Mouse (Mus musculus): ENCODE data around the gene Txlna. TPM values are rescaled to one million over a fixed set of nuclear protein-coding genes. Genes with fewer than 3 reads are reported as not detected.
A peak's percentile ranks its signal among the peaks of the same experiment; 100 is the strongest.

The Txlna gene
- polyA plus RNA-seq, 1 experiment from 2014 or later, result 58.1 TPM

DNA sequence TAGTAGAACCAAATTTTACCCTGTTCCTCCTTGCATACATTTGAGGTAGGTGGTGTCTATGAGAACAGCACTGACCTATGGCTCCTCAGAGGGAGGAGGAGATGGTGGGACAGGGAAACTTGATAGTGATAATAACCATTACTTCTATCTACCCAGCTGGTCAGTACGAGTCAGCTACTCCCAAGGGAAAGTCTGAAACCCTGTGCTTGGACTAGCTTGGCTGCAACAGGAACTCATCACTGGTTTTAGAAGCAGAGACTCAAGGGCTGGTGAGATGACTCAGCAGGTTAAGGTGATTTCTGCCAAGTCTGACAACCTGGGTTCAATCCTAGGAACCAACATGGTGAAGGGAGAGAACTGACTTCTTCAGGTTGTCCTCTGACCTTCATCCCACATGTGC is 7.8 kb upstream of the Txlna start:
- no peaks in the 10 kb centered on the region for H3K4me1 ChIP-seq (replicated peaks)
- no peak overlapping the region for H3K4me2 ChIP-seq
- H3K27me3 ChIP-seq, result no peaks in the 10 kb centered on the region
- no peak overlapping the region for H3K9ac ChIP-seq
- 83% methylated on average over 1 of the region's 1 CpGs for WGBS
- peaks cover 91% of the 10 kb centered on the region for H3K36me3 ChIP-seq
- no peak overlapping the region for H3K27ac ChIP-seq
- ATAC-seq (ENCODE audit: low FRiP score), result no peak
- no peak overlapping the region for H3K4me3 ChIP-seq
- no peaks in the 10 kb centered on the region for H3K9me3 ChIP-seq

- H3K27me3 ChIP-seq, result no peaks in the 10 kb centered on the region
- H3K9me3 ChIP-seq, result no peaks in the 10 kb centered on the region
- H3K27ac ChIP-seq, result no peak overlapping the region
- peaks cover 4% of the 10 kb centered on the region for H3K4me1 ChIP-seq (replicated peaks)
- 92% methylated on average over 6 of the region's 6 CpGs for WGBS
- no peak overlapping the region for H3K4me3 ChIP-seq
- no peak overlapping the region for H3K4me2 ChIP-seq
- no peak overlapping the region for H3K9ac ChIP-seq
- no peak for ATAC-seq (ENCODE audit: low FRiP score)
- peaks cover 60% of the 10 kb centered on the region for H3K36me3 ChIP-seq
Observed at GRCm38 (mm10) chr4:129645204-129645603, 4.3 kb upstream of the Txlna start.

DNA sequence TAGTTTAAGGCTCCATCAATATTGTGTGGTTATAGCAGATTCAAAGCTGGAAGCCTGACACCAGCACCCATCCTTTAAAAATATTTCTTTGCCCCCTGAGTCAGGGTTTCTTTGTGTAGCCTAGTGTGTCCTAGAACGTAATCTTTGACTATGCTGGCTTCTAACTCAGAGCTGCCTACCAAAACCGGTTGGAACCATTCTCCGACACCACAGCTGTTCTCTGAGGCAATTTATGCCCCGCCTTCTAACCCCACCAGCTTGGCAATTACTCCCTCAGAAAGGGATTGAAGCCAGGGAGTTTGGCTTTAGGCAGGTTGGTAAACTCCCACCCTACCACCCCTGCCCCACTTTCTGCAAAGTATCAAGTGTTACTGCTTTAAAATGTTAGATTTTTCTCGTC is 891 bp upstream of the Txlna start:
- 59% methylated on average over 5 of the region's 5 CpGs for WGBS
- Histone ChIP-seq H3K4me1 (replicated peaks) (peaks cover 32% of the 10 kb centered on the region), H3K9me3 (no peaks in the 10 kb centered on the region), H3K27me3 (no peaks in the 10 kb centered on the region), H3K36me3 (peaks cover 51% of the 10 kb centered on the region), H3K4me2 (peak overlapping the region; percentile 95; the same call in 1 of the 2 replicates), H3K4me3 (no peak overlapping the region), H3K27ac (0 out of 2 replicates have a peak overlapping the region, but pooled peaks have one; percentile 8), H3K9ac (no peak overlapping the region)
- no peak for ATAC-seq (ENCODE audit: low FRiP score)

DNA sequence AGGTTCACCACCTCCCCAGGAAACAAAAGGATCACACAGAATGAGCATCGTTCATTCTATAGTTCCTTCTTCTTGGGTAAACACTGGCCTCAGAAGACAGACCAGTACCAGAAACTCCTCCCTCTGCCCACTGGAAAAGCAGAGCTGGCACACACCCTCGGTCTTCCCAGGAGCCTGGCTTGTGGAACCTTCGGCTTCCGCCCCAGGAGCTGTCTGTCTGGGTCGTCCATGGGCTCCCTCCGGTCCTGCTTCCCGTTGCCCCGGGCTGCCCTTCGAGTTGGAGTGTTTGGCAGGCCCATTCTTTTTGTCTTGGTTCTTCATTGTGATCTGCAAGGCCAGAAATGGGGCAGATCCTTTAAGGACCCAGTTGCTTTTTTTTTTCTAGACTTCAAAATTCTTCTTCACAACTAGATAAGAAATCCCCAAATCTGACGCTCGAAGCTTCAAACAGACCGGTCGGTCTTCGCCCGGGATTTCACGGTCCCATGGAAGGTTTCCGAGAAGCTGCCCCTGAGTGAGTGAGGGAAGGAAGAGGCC is 696 bp downstream of the Txlna start:
- Histone ChIP-seq H3K9ac (peak overlapping the region; percentile 90), H3K9me3 (no peaks in the 10 kb centered on the region), H3K36me3 (peaks cover 51% of the 10 kb centered on the region), H3K4me3 (peak overlapping the region; percentile 71), H3K4me1 (replicated peaks) (peaks cover 32% of the 10 kb centered on the region), H3K4me2 (peak overlapping the region; percentile 95), H3K27ac (peak overlapping the region; percentile 94), H3K27me3 (no peaks in the 10 kb centered on the region)
- ATAC-seq (ENCODE audit: low FRiP score), result no peak
- 4% methylated on average over 17 of the region's 17 CpGs for WGBS

DNA sequence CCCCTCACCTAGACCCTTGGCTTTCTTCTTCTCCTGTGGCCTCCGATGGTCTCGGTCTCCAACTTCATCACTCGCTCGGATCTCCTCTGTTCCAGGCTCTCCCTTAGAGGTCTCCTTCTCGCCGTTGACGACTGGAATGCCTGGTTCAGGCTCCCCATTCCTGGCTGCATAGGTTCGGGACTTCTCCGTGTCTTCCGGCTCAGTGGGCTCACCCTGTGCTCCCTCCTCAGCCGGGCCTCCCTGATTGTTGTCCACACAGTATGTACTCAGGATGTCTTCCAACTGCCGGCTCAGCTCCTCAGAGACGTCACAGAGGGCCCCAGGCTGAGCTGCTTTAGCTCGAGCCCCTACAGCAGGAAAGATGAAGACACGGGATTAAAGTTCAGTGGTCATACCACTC is 1.6 kb downstream of the Txlna start:
- no peak for ATAC-seq (ENCODE audit: low FRiP score)
- Histone ChIP-seq H3K4me3 (peak overlapping the region; percentile 71), H3K9me3 (no peaks in the 10 kb centered on the region), H3K4me1 (replicated peaks) (peaks cover 32% of the 10 kb centered on the region), H3K9ac (peak overlapping the region; percentile 90), H3K27ac (no peak overlapping the region), H3K27me3 (no peaks in the 10 kb centered on the region), H3K4me2 (peak overlapping the region; percentile 95), H3K36me3 (peaks cover 51% of the 10 kb centered on the region)
- 89% methylated on average over 15 of the region's 15 CpGs for WGBS

- peaks cover 23% of the 10 kb centered on the region for H3K4me1 ChIP-seq (replicated peaks)
- H3K36me3 ChIP-seq, result peaks cover 97% of the 10 kb centered on the region
- H3K4me2 ChIP-seq, result no peak overlapping the region
- no peak overlapping the region for H3K27ac ChIP-seq
- no peaks in the 10 kb centered on the region for H3K9me3 ChIP-seq
- 96% methylated on average over 6 of the region's 6 CpGs for WGBS
- H3K4me3 ChIP-seq, result no peak overlapping the region
- H3K9ac ChIP-seq, result no peak overlapping the region
- no peaks in the 10 kb centered on the region for H3K27me3 ChIP-seq
- ATAC-seq (ENCODE audit: low FRiP score), result no peak
Observed at GRCm38 (mm10) chr4:129633852-129634251, 7.0 kb downstream of the Txlna start.

DNA sequence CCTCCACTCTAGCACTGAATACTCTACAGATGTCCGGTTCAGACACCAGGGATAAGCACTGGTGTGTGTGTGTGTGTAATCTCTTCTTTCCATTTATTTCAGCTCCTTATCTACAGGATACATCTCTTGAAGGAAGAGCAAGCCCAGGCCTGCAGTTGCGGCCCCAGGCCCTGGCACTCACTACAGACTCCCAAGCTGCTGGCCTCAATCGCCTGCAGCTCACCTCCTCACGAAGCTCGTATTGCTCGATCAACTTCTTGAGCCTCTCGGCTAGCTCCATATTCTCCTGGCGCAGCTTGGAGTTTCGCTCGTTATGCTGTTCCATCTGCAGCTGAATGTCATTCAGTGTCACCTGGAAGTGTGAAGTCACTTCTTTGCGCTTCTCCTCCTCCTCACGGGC is 9.0 kb downstream of the Txlna start:
- Histone ChIP-seq H3K4me2 (no peak overlapping the region), H3K9me3 (no peaks in the 10 kb centered on the region), H3K4me3 (no peak overlapping the region), H3K36me3 (peaks cover 99% of the 10 kb centered on the region), H3K9ac (no peak overlapping the region), H3K27ac (no peak overlapping the region), H3K27me3 (no peaks in the 10 kb centered on the region), H3K4me1 (replicated peaks) (peaks cover 7% of the 10 kb centered on the region)
- ATAC-seq (ENCODE audit: low FRiP score), result no peak
- 94% methylated on average over 12 of the region's 12 CpGs for WGBS

DNA sequence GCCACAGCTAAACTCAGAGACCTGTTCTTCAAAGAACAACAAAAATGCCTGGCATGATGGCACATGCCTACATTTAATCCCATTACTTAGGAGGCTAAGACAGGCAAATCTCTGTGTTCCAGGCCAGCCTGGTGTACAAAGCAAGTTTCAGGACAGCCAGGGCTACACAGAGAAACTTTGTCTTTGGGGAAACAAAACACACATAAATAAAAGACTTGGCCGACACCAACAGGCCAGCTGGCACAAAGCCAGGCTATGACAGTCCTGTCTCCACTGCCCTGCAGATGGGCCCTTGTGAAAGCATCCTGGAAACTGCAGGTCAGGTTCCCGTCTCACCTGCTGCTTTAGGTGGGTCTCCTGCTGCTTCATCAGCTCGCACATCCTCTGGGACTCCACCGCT is 9.9 kb downstream of the Txlna start:
- peaks cover 6% of the 10 kb centered on the region for H3K4me1 ChIP-seq (replicated peaks)
- no peak overlapping the region for H3K4me3 ChIP-seq
- WGBS, result 76% methylated on average over 4 of the region's 4 CpGs
- H3K4me2 ChIP-seq, result no peak overlapping the region
- H3K27ac ChIP-seq, result no peak overlapping the region; the same call in 1 of the 2 replicates
- H3K27me3 ChIP-seq, result no peaks in the 10 kb centered on the region
- peaks cover 95% of the 10 kb centered on the region for H3K36me3 ChIP-seq
- H3K9ac ChIP-seq, result no peak overlapping the region
- ATAC-seq (ENCODE audit: low FRiP score), result no peak
- H3K9me3 ChIP-seq, result no peaks in the 10 kb centered on the region

DNA sequence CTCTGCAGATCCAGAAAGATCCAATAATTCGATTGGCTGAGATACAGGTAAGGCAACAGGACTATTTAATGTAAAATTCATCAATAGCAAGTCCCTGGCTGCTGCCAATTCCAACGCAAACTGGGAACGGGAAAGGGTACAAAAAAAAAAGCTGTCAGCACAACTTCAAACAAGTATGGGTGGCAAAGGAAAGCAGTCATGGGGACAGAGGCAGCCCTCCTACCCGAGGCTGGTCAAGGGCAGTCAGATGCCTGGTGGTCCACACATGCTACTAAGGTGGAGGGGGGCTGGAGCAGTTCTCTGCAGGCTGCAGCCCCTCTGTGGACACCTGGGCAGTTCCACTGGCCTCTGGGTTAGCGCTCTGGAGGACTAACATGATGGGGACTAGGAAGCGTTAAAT is 14.8 kb downstream of the Txlna start:
- ATAC-seq (ENCODE audit: low FRiP score), result no peak
- H3K4me1 ChIP-seq (replicated peaks), result peaks cover 42% of the 10 kb centered on the region
- peak overlapping the region; percentile 87; the same call in 1 of the 2 replicates for H3K9ac ChIP-seq
- peaks cover 48% of the 10 kb centered on the region for H3K36me3 ChIP-seq
- WGBS, result 80% methylated on average over 6 of the region's 6 CpGs
- H3K27ac ChIP-seq, result no peak overlapping the region
- no peaks in the 10 kb centered on the region for H3K27me3 ChIP-seq
- no peak overlapping the region for H3K4me2 ChIP-seq
- no peak overlapping the region for H3K4me3 ChIP-seq
- H3K9me3 ChIP-seq, result no peaks in the 10 kb centered on the region

GRCm38 (mm10) chr4:129625496-129625895 is 15.4 kb downstream of the Txlna start:
- H3K27me3 ChIP-seq, result no peaks in the 10 kb centered on the region
- H3K4me1 ChIP-seq (replicated peaks), result peaks cover 43% of the 10 kb centered on the region
- H3K9me3 ChIP-seq, result no peaks in the 10 kb centered on the region
- peak overlapping the region; percentile 97 for H3K27ac ChIP-seq
- H3K4me3 ChIP-seq, result peak overlapping the region; percentile 69; the same call in 1 of the 2 replicates
- H3K9ac ChIP-seq, result peak overlapping the region; percentile 87
- WGBS, result 38% methylated on average over 4 of the region's 4 CpGs
- peaks cover 48% of the 10 kb centered on the region for H3K36me3 ChIP-seq
- no peak for ATAC-seq (ENCODE audit: low FRiP score)
- peak overlapping the region; percentile 86 for H3K4me2 ChIP-seq

DNA sequence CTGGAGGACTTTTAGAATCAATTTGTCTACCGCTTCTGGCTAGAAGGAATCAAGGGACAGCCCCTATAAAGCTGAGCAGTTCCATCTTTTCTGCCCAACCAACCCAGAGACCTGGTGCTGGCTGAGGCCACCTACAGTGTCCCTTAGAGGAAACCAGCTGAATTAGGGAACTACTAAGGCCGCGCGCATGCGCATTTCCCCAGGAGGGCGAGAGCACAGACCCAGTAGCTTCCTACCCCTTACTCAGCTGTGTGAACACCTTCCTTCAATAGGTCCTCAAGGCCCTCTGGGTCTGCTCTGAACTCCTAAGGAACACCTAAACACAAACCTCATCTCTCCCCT is 15.9 kb downstream of the Txlna start:
- Histone ChIP-seq H3K4me2 (peak overlapping the region; percentile 86), H3K36me3 (peaks cover 44% of the 10 kb centered on the region), H3K4me1 (replicated peaks) (peaks cover 45% of the 10 kb centered on the region), H3K27ac (peak overlapping the region; percentile 97), H3K4me3 (peak overlapping the region; percentile 69), H3K9ac (peak overlapping the region; percentile 87), H3K9me3 (no peaks in the 10 kb centered on the region), H3K27me3 (no peaks in the 10 kb centered on the region)
- 0% methylated on average over 6 of the region's 6 CpGs for WGBS
- ATAC-seq (ENCODE audit: low FRiP score), result peak; percentile 4

DNA sequence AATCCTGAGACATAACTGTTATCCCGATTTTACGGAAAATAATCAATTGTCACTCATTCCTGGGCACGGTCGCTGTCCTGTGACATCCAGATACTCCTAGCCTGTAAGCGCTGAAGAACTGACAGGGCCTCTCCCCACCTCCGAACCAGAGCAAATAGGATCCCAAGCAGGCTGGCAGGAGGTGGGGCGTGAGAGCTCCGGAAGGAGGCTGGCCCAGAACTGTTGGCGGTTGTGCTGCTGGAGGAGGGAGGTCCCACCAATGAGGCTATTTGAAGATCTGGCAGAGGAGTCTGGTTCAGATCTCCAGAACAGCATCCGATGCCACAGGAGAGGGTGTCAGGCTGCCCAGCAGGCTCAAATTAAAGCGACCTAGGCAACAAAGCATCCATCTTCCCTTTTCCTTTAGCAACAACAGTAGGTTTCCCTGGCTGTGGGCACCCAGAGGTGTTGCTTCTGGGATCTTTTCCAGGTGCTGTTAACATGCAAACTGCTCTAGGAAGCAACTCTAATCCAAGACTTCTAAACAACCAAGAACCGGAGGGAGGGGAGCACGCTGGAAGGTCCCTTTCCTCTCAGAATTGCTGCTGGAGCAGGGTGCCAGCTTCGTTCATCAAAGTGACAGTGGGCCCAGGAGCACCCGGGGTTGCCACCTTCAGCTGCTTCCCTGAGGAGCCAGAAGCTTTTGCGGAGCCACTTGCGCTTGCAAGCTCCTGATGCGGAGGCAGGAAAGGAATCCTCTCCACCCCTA is 16.4 kb downstream of the Txlna start:
- H3K9me3 ChIP-seq, result no peaks in the 10 kb centered on the region
- peaks cover 40% of the 10 kb centered on the region for H3K36me3 ChIP-seq

DNA sequence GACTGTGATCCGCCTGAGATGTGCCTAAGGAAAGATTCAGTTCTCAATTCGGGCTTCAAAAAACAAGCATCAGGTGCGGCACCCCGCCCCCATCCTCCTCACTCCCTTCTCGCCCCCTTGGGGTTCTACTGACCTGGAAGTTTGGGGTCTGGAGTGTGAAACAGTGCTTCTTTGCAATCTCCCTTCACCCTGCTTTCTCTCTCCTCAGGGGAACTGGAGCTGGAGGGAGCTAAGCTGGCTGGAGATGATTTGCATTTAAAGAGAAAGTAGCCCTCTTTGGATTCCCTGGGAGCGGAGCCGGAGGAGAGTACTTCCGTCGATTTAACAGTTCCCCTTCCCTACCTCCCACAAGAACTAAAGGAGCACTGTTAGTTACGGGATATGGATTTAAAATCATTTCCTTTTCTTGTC is 17.2 kb downstream of the Txlna start, which contains the start of gene Ccdc28b:
TSS of gene Ccdc28b (minus strand) at position 267 of the 411 bp plus-strand sequence.
- Histone ChIP-seq H3K9me3 (no peaks in the 10 kb centered on the region), H3K27me3 (no peaks in the 10 kb centered on the region), H3K4me1 (replicated peaks) (peaks cover 47% of the 10 kb centered on the region), H3K36me3 (peaks cover 32% of the 10 kb centered on the region), H3K4me3 (peak within 1 kb of the TSS; percentile 69), H3K4me2 (peak within 1 kb of the TSS; percentile 86), H3K9ac (peak within 1 kb of the TSS; percentile 87), H3K27ac (peak within 1 kb of the TSS; percentile 97)
- peak; percentile 22 for ATAC-seq (ENCODE audit: low FRiP score)
- 0% methylated on average over 10 of the region's 10 CpGs for WGBS

More for the DNA sequence above, 16.4 kb downstream of the Txlna start:
- under 1% methylated on average over 18 of the region's 18 CpGs for WGBS
- H3K27ac ChIP-seq, result peak overlapping the region; percentile 97
- peak overlapping the region; percentile 86 for H3K4me2 ChIP-seq
- peak overlapping the region; percentile 69 for H3K4me3 ChIP-seq
- ATAC-seq (ENCODE audit: low FRiP score), result peak; percentile 92
- H3K4me1 ChIP-seq (replicated peaks), result peaks cover 45% of the 10 kb centered on the region
- peak overlapping the region; percentile 87 for H3K9ac ChIP-seq
- H3K27me3 ChIP-seq, result no peaks in the 10 kb centered on the region
